Mouse (Mus musculus): ENCODE data around the gene Kirrel. TPM values are rescaled to one million over a fixed set of nuclear protein-coding genes. Genes with fewer than 3 reads are reported as not detected.

The Kirrel gene
- polyA plus RNA-seq, 1 experiment from 2014 or later = 7.6 TPM

- 78% methylated on average over 5 of the region's 5 CpGs for WGBS
- Histone ChIP-seq H3K4me3 (ENCODE audit: low read length) (no peak overlapping the region), H3K9me3 (replicated peaks; ENCODE audit: control insufficient read depth, low read length) (no peaks in the 10 kb centered on the region), H3K4me1 (ENCODE audit: control insufficient read depth, insufficient read depth, low read length) (peaks cover 63% of the 10 kb centered on the region), H3K4me2 (ENCODE audit: low read depth, low read length) (no peak overlapping the region), H3K36me3 (ENCODE audit: control insufficient read depth, insufficient read depth) (no peaks in the 10 kb centered on the region), H3K9ac (ENCODE audit: low read length) (no peak overlapping the region; the same call in 1 of the 2 replicates), H3K27me3 (ENCODE audit: control insufficient read depth, insufficient read depth, low read length) (no peaks in the 10 kb centered on the region), H3K27ac (ENCODE audit: low read length) (no peak overlapping the region)
- ATAC-seq (replicated peaks; ENCODE audit: extremely low read depth, insufficient read depth, low FRiP score) = no peak
Measured at GRCm38 (mm10) chr3:87161601-87162000, 12.9 kb downstream of the Kirrel start.

GRCm38 (mm10) chr3:87160819-87161509 lies 13.6 kb downstream of the Kirrel start:
- no peak overlapping the region for H3K4me3 ChIP-seq (ENCODE audit: low read length)
- WGBS = 46% methylated on average over 6 of the region's 6 CpGs
- no peak overlapping the region for H3K27ac ChIP-seq (ENCODE audit: low read length)
- no peaks in the 10 kb centered on the region for H3K9me3 ChIP-seq (replicated peaks; ENCODE audit: control insufficient read depth, low read length)
- no peaks in the 10 kb centered on the region for H3K27me3 ChIP-seq (ENCODE audit: control insufficient read depth, insufficient read depth, low read length)
- no peaks in the 10 kb centered on the region for H3K36me3 ChIP-seq (ENCODE audit: control insufficient read depth, insufficient read depth)
- H3K4me1 ChIP-seq (ENCODE audit: control insufficient read depth, insufficient read depth, low read length) = peaks cover 61% of the 10 kb centered on the region
- no peak overlapping the region; the same call in 1 of the 2 replicates for H3K9ac ChIP-seq (ENCODE audit: low read length)
- ATAC-seq (replicated peaks; ENCODE audit: extremely low read depth, insufficient read depth, low FRiP score) = no peak
- H3K4me2 ChIP-seq (ENCODE audit: low read depth, low read length) = no peak overlapping the region

- Histone ChIP-seq H3K9ac (ENCODE audit: low read length) (no peak overlapping the region), H3K36me3 (ENCODE audit: control insufficient read depth, insufficient read depth) (no peaks in the 10 kb centered on the region), H3K27ac (ENCODE audit: low read length) (peak overlapping the region; percentile 86), H3K4me3 (ENCODE audit: low read length) (no peak overlapping the region), H3K9me3 (replicated peaks; ENCODE audit: control insufficient read depth, low read length) (no peaks in the 10 kb centered on the region), H3K4me2 (ENCODE audit: low read depth, low read length) (no peak overlapping the region), H3K4me1 (ENCODE audit: control insufficient read depth, insufficient read depth, low read length) (peaks cover 60% of the 10 kb centered on the region), H3K27me3 (ENCODE audit: control insufficient read depth, insufficient read depth, low read length) (no peaks in the 10 kb centered on the region)
- 69% methylated on average over 7 of the region's 7 CpGs for WGBS
- ATAC-seq (replicated peaks; ENCODE audit: extremely low read depth, insufficient read depth, low FRiP score) = no peak
Measured at GRCm38 (mm10) chr3:87159190-87159589, 15.4 kb downstream of the Kirrel start.

GRCm38 (mm10) chr3:87157767-87158291 lies 16.7 kb downstream of the Kirrel start:
- Histone ChIP-seq H3K9me3 (replicated peaks; ENCODE audit: control insufficient read depth, low read length) (no peaks in the 10 kb centered on the region), H3K9ac (ENCODE audit: low read length) (peak overlapping the region; percentile 57), H3K4me1 (ENCODE audit: control insufficient read depth, insufficient read depth, low read length) (peaks cover 63% of the 10 kb centered on the region), H3K4me3 (ENCODE audit: low read length) (no peak overlapping the region), H3K27ac (ENCODE audit: low read length) (peak overlapping the region; percentile 86), H3K4me2 (ENCODE audit: low read depth, low read length) (peak overlapping the region; percentile 42), H3K36me3 (ENCODE audit: control insufficient read depth, insufficient read depth) (no peaks in the 10 kb centered on the region), H3K27me3 (ENCODE audit: control insufficient read depth, insufficient read depth, low read length) (no peaks in the 10 kb centered on the region)
- no peak for ATAC-seq (replicated peaks; ENCODE audit: extremely low read depth, insufficient read depth, low FRiP score)
- WGBS = 13% methylated on average over 12 of the region's 12 CpGs

- ATAC-seq (replicated peaks; ENCODE audit: extremely low read depth, insufficient read depth, low FRiP score) = no peak
- H3K9me3 ChIP-seq (replicated peaks; ENCODE audit: control insufficient read depth, low read length) = no peaks in the 10 kb centered on the region
- H3K27ac ChIP-seq (ENCODE audit: low read length) = peak overlapping the region; percentile 86
- 68% methylated on average over 6 of the region's 6 CpGs for WGBS
- no peak overlapping the region for H3K9ac ChIP-seq (ENCODE audit: low read length)
- no peak overlapping the region for H3K4me3 ChIP-seq (ENCODE audit: low read length)
- H3K27me3 ChIP-seq (ENCODE audit: control insufficient read depth, insufficient read depth, low read length) = no peaks in the 10 kb centered on the region
- H3K36me3 ChIP-seq (ENCODE audit: control insufficient read depth, insufficient read depth) = no peaks in the 10 kb centered on the region
- no peak overlapping the region for H3K4me2 ChIP-seq (ENCODE audit: low read depth, low read length)
- peaks cover 68% of the 10 kb centered on the region for H3K4me1 ChIP-seq (ENCODE audit: control insufficient read depth, insufficient read depth, low read length)
Measured at GRCm38 (mm10) chr3:87157297-87157696, 17.2 kb downstream of the Kirrel start.

- Histone ChIP-seq H3K4me3 (ENCODE audit: low read length) (no peak overlapping the region), H3K4me2 (ENCODE audit: low read depth, low read length) (no peak overlapping the region), H3K36me3 (ENCODE audit: control insufficient read depth, insufficient read depth) (no peaks in the 10 kb centered on the region), H3K9ac (ENCODE audit: low read length) (0 out of 2 replicates have a peak overlapping the region, but pooled peaks have one; percentile 8), H3K27me3 (ENCODE audit: control insufficient read depth, insufficient read depth, low read length) (no peaks in the 10 kb centered on the region), H3K27ac (ENCODE audit: low read length) (no peak overlapping the region), H3K4me1 (ENCODE audit: control insufficient read depth, insufficient read depth, low read length) (peaks cover 81% of the 10 kb centered on the region), H3K9me3 (replicated peaks; ENCODE audit: control insufficient read depth, low read length) (no peaks in the 10 kb centered on the region)
- ATAC-seq (replicated peaks; ENCODE audit: extremely low read depth, insufficient read depth, low FRiP score) = no peak
- 50% methylated on average over 15 of the region's 15 CpGs for WGBS
Measured at GRCm38 (mm10) chr3:87154398-87155287, 19.9 kb downstream of the Kirrel start.

GRCm38 (mm10) chr3:87153038-87153437 lies 21.5 kb downstream of the Kirrel start:
- no peaks in the 10 kb centered on the region for H3K9me3 ChIP-seq (replicated peaks; ENCODE audit: control insufficient read depth, low read length)
- H3K27me3 ChIP-seq (ENCODE audit: control insufficient read depth, insufficient read depth, low read length) = no peaks in the 10 kb centered on the region
- H3K27ac ChIP-seq (ENCODE audit: low read length) = peak overlapping the region; percentile 79
- 20% methylated on average over 2 of the region's 2 CpGs for WGBS
- peaks cover 72% of the 10 kb centered on the region for H3K4me1 ChIP-seq (ENCODE audit: control insufficient read depth, insufficient read depth, low read length)
- H3K9ac ChIP-seq (ENCODE audit: low read length) = no peak overlapping the region
- no peaks in the 10 kb centered on the region for H3K36me3 ChIP-seq (ENCODE audit: control insufficient read depth, insufficient read depth)
- no peak overlapping the region for H3K4me2 ChIP-seq (ENCODE audit: low read depth, low read length)
- no peak overlapping the region for H3K4me3 ChIP-seq (ENCODE audit: low read length)
- ATAC-seq (replicated peaks; ENCODE audit: extremely low read depth, insufficient read depth, low FRiP score) = no peak

- Histone ChIP-seq H3K27me3 (ENCODE audit: control insufficient read depth, insufficient read depth, low read length) (no peaks in the 10 kb centered on the region), H3K36me3 (ENCODE audit: control insufficient read depth, insufficient read depth) (no peaks in the 10 kb centered on the region), H3K9ac (ENCODE audit: low read length) (no peak overlapping the region), H3K4me3 (ENCODE audit: low read length) (no peak overlapping the region), H3K27ac (ENCODE audit: low read length) (peak overlapping the region; percentile 91), H3K4me1 (ENCODE audit: control insufficient read depth, insufficient read depth, low read length) (peaks cover 64% of the 10 kb centered on the region), H3K4me2 (ENCODE audit: low read depth, low read length) (no peak overlapping the region), H3K9me3 (replicated peaks; ENCODE audit: control insufficient read depth, low read length) (no peaks in the 10 kb centered on the region)
- ATAC-seq (replicated peaks; ENCODE audit: extremely low read depth, insufficient read depth, low FRiP score) = no peak
- 48% methylated on average over 4 of the region's 4 CpGs for WGBS
Measured at GRCm38 (mm10) chr3:87152111-87152738, 22.3 kb downstream of the Kirrel start.
